Mouse (Mus musculus) liver, embryonic 14.5 days (tissue): ENCODE measurements around the gene D430041D05Rik. TPM values are rescaled to one million over a fixed set of nuclear protein-coding genes. Genes with fewer than 3 reads are reported as not detected.
A peak's percentile ranks its signal among the peaks of the same experiment; 100 is the strongest.

Source experiments
- ATAC-seq: fragments of 200-750 bp; cut with Nextera tagmentation; 2 replicates; pipeline ENCODE4 v1.8.0; 2017; ENCODE audit warnings: moderate number of reproducible peaks, mild to moderate bottlenecking, moderate library complexity; ENCODE audit not compliant: insufficient read depth
- DNase-seq, 3 experiments: peaks; one replicate each; pipeline ENCODE4 v3.0.0-alpha.2; 2012 to 2013; ENCODE audit warnings: low read depth in 3 of 3, low spot score in 3 of 3
- H3K27ac ChIP-seq: fragments of 300-500 bp; sonication (generic); 2 replicates; pipeline ENCODE4 v1.5.1; 2014; ENCODE audit warnings: moderate library complexity, mild to moderate bottlenecking, control low read depth, inconsistent platforms
- H3K27me3 ChIP-seq: fragments of 300-500 bp; sonication (generic); 2 replicates; pipeline ENCODE4 v1.6.1; 2014; ENCODE audit warnings: mild to moderate bottlenecking, low read length, moderate library complexity; ENCODE audit not compliant: control insufficient read depth, insufficient read depth
- H3K36me3 ChIP-seq: fragments of 300-500 bp; sonication (generic); replicated peaks from 2 replicates; pipeline ENCODE4 v1.6.1; 2014; ENCODE audit warnings: low read depth; ENCODE audit not compliant: control insufficient read depth, insufficient read depth
- H3K4me1 ChIP-seq, 2 experiments: fragments of 200-500 bp in 1 of 2; fragments of 300-500 bp in 1 of 2; sonication (generic) in 1 of 2; replicated peaks; 2 replicates each; pipeline ENCODE4 v1.6.1; 2012 to 2014; ENCODE audit warnings: antibody characterized with exemption in 1 of 2, inconsistent platforms in 1 of 2, low read length in 1 of 2; ENCODE audit not compliant: control insufficient read depth in 2 of 2, insufficient read depth in 2 of 2
- H3K4me2 ChIP-seq: fragments of 300-500 bp; sonication (generic); 2 replicates; pipeline ENCODE4 v1.6.1; 2014; ENCODE audit warnings: low read depth, mild to moderate bottlenecking, control low read depth, moderate library complexity
- H3K4me3 ChIP-seq, 2 experiments: fragments of 200-500 bp in 1 of 2; fragments of 300-500 bp in 1 of 2; sonication (generic) in 1 of 2; 2 replicates each; pipeline ENCODE4 v1.5.1; 2012 to 2014; ENCODE audit warnings: low read depth in 2 of 2, low read length in 2 of 2, mild to moderate bottlenecking in 2 of 2, control low read depth in 1 of 2, inconsistent platforms in 1 of 2, moderate library complexity in 1 of 2; ENCODE audit not compliant: insufficient read depth in 1 of 2
- H3K9ac ChIP-seq: fragments of 300-500 bp; sonication (generic); replicated peaks from 2 replicates; pipeline ENCODE4 v1.6.1; 2014; ENCODE audit warnings: mild to moderate bottlenecking, control low read depth, moderate library complexity
- H3K9me3 ChIP-seq: fragments of 300-500 bp; sonication (generic); 2 replicates; pipeline ENCODE4 v1.6.1; 2016; ENCODE audit warnings: low read length, mixed read lengths; ENCODE audit not compliant: control insufficient read depth
- CTCF ChIP-seq: IDR thresholded peaks from 2 replicates; pipeline ENCODE4 v1.5.1; 2016; ENCODE audit warnings: antibody characterized with exemption, low read depth, control low read depth
- EP300 ChIP-seq: IDR thresholded peaks from 2 replicates; pipeline ENCODE4 v1.6.1; 2016; ENCODE audit warnings: antibody characterized with exemption, low read depth
- WGBS: fragments of 180-500 bp; shearing (Covaris S2); extraction: QIAGEN DNeasy Blood & Tissue Kit; methylation state at CpG from one replicate; pipeline ENCODE4 v1.1.7; 2014; ENCODE audit not compliant: insufficient replicate concordance; 5-methylcytosine and 5-hydroxymethylcytosine counted together
- polyA plus RNA-seq, 2 experiments: library from polyadenylated mRNA; depleted of rRNA in 1 of 2; stranded (reverse) in 1 of 2; unstranded in 1 of 2; fragments of >200 nt; fragmentation: Nextera tagmentation in 1 of 2; extraction: Ambion mirVana in 1 of 2; gene quantifications; 2 replicates each; pipeline versions ENCODE4 v1.2.1 to v1.2.3; 2012 to 2014

D430041D05Rik gene
- polyA plus RNA-seq, 2 experiments = under 0.01 TPM; not detected in 1

GRCm38 (mm10) chr2:104218588-104219065 is 192.2 kb downstream of the D430041D05Rik start:
- 65% methylated on average over 9 of the region's 9 CpGs for whole genome bisulfite sequencing
- Histone ChIP-seq H3K4me1 (no peaks in the 10 kb centered on the region), H3K27ac (no peak overlapping the region), H3K9ac (no peak overlapping the region), H3K4me2 (no peak overlapping the region), H3K4me3 (no peak overlapping the region), H3K27me3 (no peaks in the 10 kb centered on the region), H3K9me3 (no peaks in the 10 kb centered on the region), H3K36me3 (no peaks in the 10 kb centered on the region)
- ATAC-seq (no peak), DNase-seq (no peak)
- no peak for TF ChIP-seq EP300
- no peak for TF ChIP-seq CTCF

DNA sequence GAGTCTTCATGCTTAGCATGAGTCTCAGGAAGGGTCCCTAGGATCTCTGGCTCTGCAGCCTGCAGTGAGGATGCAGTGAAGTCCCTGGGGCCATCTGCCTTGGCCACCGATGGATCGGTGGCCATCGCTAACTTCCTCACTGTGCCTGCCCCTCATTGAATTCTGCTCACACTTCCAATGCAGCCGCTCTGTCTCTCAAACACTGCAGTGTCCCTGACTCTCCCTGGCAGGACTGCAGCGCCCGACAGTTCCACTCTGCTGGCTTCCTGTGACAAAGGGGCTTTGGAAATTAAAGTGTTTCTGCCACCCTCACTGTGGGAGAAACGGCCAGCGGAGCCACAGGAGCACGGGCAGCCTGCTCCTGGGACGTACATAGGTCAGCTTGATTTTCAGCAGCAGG is 192.7 kb downstream of the D430041D05Rik start:
- Histone ChIP-seq H3K36me3 (no peaks in the 10 kb centered on the region), H3K4me1 (no peaks in the 10 kb centered on the region), H3K9ac (no peak overlapping the region), H3K9me3 (no peaks in the 10 kb centered on the region), H3K27ac (no peak overlapping the region), H3K27me3 (no peaks in the 10 kb centered on the region), H3K4me2 (no peak overlapping the region), H3K4me3 (no peak overlapping the region)
- DNase-seq = no peak
- TF ChIP-seq EP300 (no peak), CTCF (no peak)
- ATAC-seq = no peak
- 67% methylated on average over 10 of the region's 10 CpGs for WGBS

- no peak overlapping the region for H3K9ac ChIP-seq
- H3K4me3 ChIP-seq = no peak overlapping the region
- no peak for DNase-seq
- ATAC-seq = no peak
- H3K4me1 ChIP-seq = no peaks in the 10 kb centered on the region
- H3K9me3 ChIP-seq = no peaks in the 10 kb centered on the region
- TF ChIP-seq CTCF (no peak), EP300 (no peak)
- H3K4me2 ChIP-seq = no peak overlapping the region
- WGBS = 51% methylated on average over 2 of the region's 2 CpGs
- no peak overlapping the region for H3K27ac ChIP-seq
- no peaks in the 10 kb centered on the region for H3K36me3 ChIP-seq
- H3K27me3 ChIP-seq = no peaks in the 10 kb centered on the region
Measured at GRCm38 (mm10) chr2:104209408-104209807, 201.4 kb downstream of the D430041D05Rik start.

DNA sequence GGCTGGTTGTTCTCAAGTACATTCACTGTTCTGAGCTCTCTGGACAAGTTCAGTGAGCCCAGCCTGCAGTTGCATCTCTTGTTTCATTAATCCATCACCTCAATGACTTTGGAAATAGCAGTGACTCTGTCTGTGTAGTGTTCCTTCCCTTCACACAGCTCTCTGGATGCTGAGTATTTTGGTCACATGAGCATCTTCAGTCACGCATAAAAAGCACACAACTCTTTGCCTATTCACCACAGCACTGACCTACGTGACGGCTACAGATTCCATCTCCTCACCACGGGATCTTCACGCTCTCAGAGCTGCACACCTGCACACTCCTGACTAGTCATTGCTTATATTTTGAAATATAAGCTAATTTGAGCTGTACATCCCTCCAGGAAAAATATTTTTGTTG is 202.4 kb downstream of the D430041D05Rik start:
- ATAC-seq (no peak), DNase-seq (no peak)
- TF ChIP-seq EP300 (no peak), CTCF (no peak)
- Histone ChIP-seq H3K4me1 (no peaks in the 10 kb centered on the region), H3K9ac (no peak overlapping the region), H3K36me3 (no peaks in the 10 kb centered on the region), H3K27ac (no peak overlapping the region), H3K4me3 (no peak overlapping the region), H3K9me3 (no peaks in the 10 kb centered on the region), H3K4me2 (no peak overlapping the region), H3K27me3 (no peaks in the 10 kb centered on the region)
- WGBS = 62% methylated on average over 5 of the region's 5 CpGs

GRCm38 (mm10) chr2:104207948-104208347 is 202.9 kb downstream of the D430041D05Rik start:
- 30% methylated on average over 10 of the region's 10 CpGs for WGBS
- no peak overlapping the region for H3K4me2 ChIP-seq
- peak in 2 of 3 experiments; percentile 12 to 22 for DNase-seq
- no peak overlapping the region for H3K27ac ChIP-seq
- no peaks in the 10 kb centered on the region for H3K27me3 ChIP-seq
- no peaks in the 10 kb centered on the region for H3K36me3 ChIP-seq
- H3K9me3 ChIP-seq = no peaks in the 10 kb centered on the region
- no peak for ATAC-seq
- no peaks in the 10 kb centered on the region for H3K4me1 ChIP-seq
- H3K4me3 ChIP-seq = no peak overlapping the region
- H3K9ac ChIP-seq = no peak overlapping the region
- no peak for TF ChIP-seq EP300
- TF ChIP-seq CTCF = no peak
